Mouse (Mus musculus): ENCODE measurements around the gene Ugcg.

- TF ChIP-seq CTCF (IDR thresholded peaks at IDR 0.05; ENCODE audit: borderline replicate concordance, control insufficient read depth, extremely low read depth, insufficient read depth, low read length, poor library complexity) (no peak), POLR2A (IDR thresholded peaks at IDR 0.05; ENCODE audit: control insufficient read depth, extremely low read depth, insufficient read depth, low read length, poor library complexity) (no peak)
These were observed 28.8 kb upstream of the Ugcg start for GRCm38 (mm10) chr4:59160289-59160688.

Measured in thymus, adult 2 months (tissue).